Comparison of ENCODE assay signal across 8 mouse cellular contexts in genomic region chr16:34095093-34095465, GRCm38 (mm10).
DNase-seq lines count a peak whose midpoint lies in the region; ATAC-seq and TF ChIP-seq lines count a peak whose summit lies in the region.

No protein-coding gene starts in this region.

- 0 out of 2 replicates have a peak, but pooled peaks have one; percentile 38 for ATAC-seq in hindbrain, embryonic 12.5 days (ENCODE audit: low FRiP score)
- peak; percentile 34; the same call in 1 of the 2 replicates for ATAC-seq in midbrain, embryonic 11.5 days (ENCODE audit: low FRiP score)

- H3K27me3 ChIP-seq in kidney, adult 2 months (replicated peaks; ENCODE audit: control insufficient read depth, insufficient read depth, low read length): no peaks in the 10 kb centered on the region
- peaks cover 11% of the 10 kb centered on the region; the same call in 1 of the 2 replicates for H3K27me3 ChIP-seq in hindbrain, embryonic 12.5 days
- H3K27me3 ChIP-seq in midbrain, embryonic 11.5 days (ENCODE audit: control insufficient read depth, insufficient read depth, low read length): peaks cover 5% of the 10 kb centered on the region; the same call in 1 of the 2 replicates

- peak overlapping the region; percentile 59 for H3K4me2 ChIP-seq in hindbrain, embryonic 12.5 days (replicated peaks)
- H3K4me2 ChIP-seq in midbrain, embryonic 11.5 days: peak overlapping the region; percentile 62

- under 1% methylated on average over 3 of the region's 3 CpGs for WGBS in kidney, adult 2 months
- 0% methylated on average over 3 of the region's 3 CpGs for WGBS in hindbrain, embryonic 12.5 days
- WGBS in midbrain, embryonic 11.5 days: 1% methylated on average over 3 of the region's 3 CpGs

- peak overlapping the region; percentile 89 for H3K27ac ChIP-seq in kidney, adult 2 months (ENCODE audit: insufficient read depth, low read depth, low read length)
- H3K27ac ChIP-seq in cortical plate, adult 2 months (ENCODE audit: insufficient read depth, low read length): no peak overlapping the region
- peak overlapping the region; percentile 40; the same call in 1 of the 2 replicates for H3K27ac ChIP-seq in hindbrain, embryonic 12.5 days
- H3K27ac ChIP-seq in midbrain, embryonic 11.5 days (ENCODE audit: low read depth, low read length): no peak overlapping the region

- H3K9ac ChIP-seq in hindbrain, embryonic 12.5 days: 0 out of 2 replicates have a peak overlapping the region, but pooled peaks have one; percentile 54
- peak overlapping the region; percentile 56; the same call in 1 of the 2 replicates for H3K9ac ChIP-seq in midbrain, embryonic 11.5 days (ENCODE audit: low read length)

- H3K4me3 ChIP-seq in kidney, adult 2 months (ENCODE audit: insufficient read depth, low read depth, low read length): peak overlapping the region; percentile 65
- peak overlapping the region; percentile 30 for H3K4me3 ChIP-seq in cortical plate, adult 2 months (ENCODE audit: insufficient read depth, low read length)
- peak overlapping the region; percentile 37 for H3K4me3 ChIP-seq in hindbrain, embryonic 12.5 days
- H3K4me3 ChIP-seq in midbrain, embryonic 11.5 days (ENCODE audit: low read depth, low read length): peak overlapping the region; percentile 50

- no peak for DNase-seq in kidney, adult 2 months
- no peak for DNase-seq in kidney, postnatal 25 days
- peak; percentile 89 for DNase-seq in midbrain, embryonic 11.5 days (ENCODE audit: low spot score, missing footprints)
- DNase-seq in right cerebral cortex, postnatal 10 days (ENCODE audit: low spot score in 2 of 2): no peak
- DNase-seq in gastrocnemius, postnatal 10 days: no peak
- DNase-seq in spleen, adult 18-20 months: no peak

- H3K4me1 ChIP-seq in kidney, adult 2 months (ENCODE audit: control insufficient read depth, insufficient read depth, low read length): no peaks in the 10 kb centered on the region
- no peaks in the 10 kb centered on the region for H3K4me1 ChIP-seq in cortical plate, adult 2 months (ENCODE audit: control insufficient read depth, insufficient read depth, low read length)
- H3K4me1 ChIP-seq in hindbrain, embryonic 12.5 days: peaks cover 35% of the 10 kb centered on the region
- H3K4me1 ChIP-seq in midbrain, embryonic 11.5 days (ENCODE audit: control insufficient read depth, insufficient read depth, low read length): peaks cover 17% of the 10 kb centered on the region

- no peaks in the 10 kb centered on the region for H3K9me3 ChIP-seq in hindbrain, embryonic 12.5 days (replicated peaks)
- no peaks in the 10 kb centered on the region for H3K9me3 ChIP-seq in midbrain, embryonic 11.5 days (ENCODE audit: control insufficient read depth, low read length)

- TF ChIP-seq POLR2A in kidney, adult 2 months (IDR thresholded peaks at IDR 0.05; ENCODE audit: low read depth, low read length): no peak
- TF ChIP-seq POLR2A in cortical plate, adult 2 months (IDR thresholded peaks at IDR 0.05; ENCODE audit: extremely low read depth, insufficient read depth, low read length): no peak

- no peak for TF ChIP-seq CTCF in kidney, adult 2 months (conservative IDR thresholded peaks at IDR 0.05; ENCODE audit: insufficient read depth, insufficient read length, low read depth, low read length)
- no peak for TF ChIP-seq CTCF in cortical plate, adult 2 months (IDR thresholded peaks at IDR 0.05; ENCODE audit: extremely low read depth, insufficient read depth, low read length)

- H3K36me3 ChIP-seq in kidney, adult 2 months (ENCODE audit: control insufficient read depth, insufficient read depth, low read length): no peaks in the 10 kb centered on the region
- H3K36me3 ChIP-seq in hindbrain, embryonic 12.5 days: no peaks in the 10 kb centered on the region
- no peaks in the 10 kb centered on the region for H3K36me3 ChIP-seq in midbrain, embryonic 11.5 days (ENCODE audit: control insufficient read depth, insufficient read depth, low read length)

Comparison
In these comparisons a context has a peak if more than half of its experiments do, and no peak if none do; other contexts are left out.
1. H3K27ac ChIP-seq: peak in kidney, adult 2 months (single experiment) and hindbrain, embryonic 12.5 days (single experiment); none in cortical plate, adult 2 months (single experiment) and midbrain, embryonic 11.5 days (single experiment).
2. Peak in every context shown above with its lines, with median percentiles within 50 percentile points of each other: H3K4me3 ChIP-seq.